Mouse (Mus musculus) thymus, postnatal 14 days (tissue): ENCODE data around the gene Spata32.

Experiments
- DNase-seq: peaks from one replicate; pipeline ENCODE4 v3.0.0; 2021

Spata32 gene

DNA sequence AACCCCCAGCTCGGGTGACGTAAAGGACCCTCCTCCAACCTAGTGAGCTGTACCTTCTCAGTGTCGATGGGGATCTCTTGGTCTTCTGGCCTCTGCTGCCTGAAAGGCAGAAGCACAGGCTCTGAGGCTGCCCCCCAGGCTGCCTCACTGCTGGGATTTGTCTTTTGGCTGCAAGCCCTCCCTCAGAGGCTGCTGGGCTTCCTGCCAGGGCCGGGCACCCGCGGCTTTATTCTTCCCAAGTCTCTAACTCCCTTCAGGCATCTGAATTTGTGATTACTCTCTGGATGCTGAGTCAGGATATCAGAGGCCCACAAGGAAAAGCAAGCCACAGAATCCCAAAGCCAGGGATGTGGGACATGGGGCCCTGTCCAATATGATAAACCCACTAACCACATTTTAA lies 16.6 kb downstream of the Spata32 start:
- DNase-seq = no peak

DNA sequence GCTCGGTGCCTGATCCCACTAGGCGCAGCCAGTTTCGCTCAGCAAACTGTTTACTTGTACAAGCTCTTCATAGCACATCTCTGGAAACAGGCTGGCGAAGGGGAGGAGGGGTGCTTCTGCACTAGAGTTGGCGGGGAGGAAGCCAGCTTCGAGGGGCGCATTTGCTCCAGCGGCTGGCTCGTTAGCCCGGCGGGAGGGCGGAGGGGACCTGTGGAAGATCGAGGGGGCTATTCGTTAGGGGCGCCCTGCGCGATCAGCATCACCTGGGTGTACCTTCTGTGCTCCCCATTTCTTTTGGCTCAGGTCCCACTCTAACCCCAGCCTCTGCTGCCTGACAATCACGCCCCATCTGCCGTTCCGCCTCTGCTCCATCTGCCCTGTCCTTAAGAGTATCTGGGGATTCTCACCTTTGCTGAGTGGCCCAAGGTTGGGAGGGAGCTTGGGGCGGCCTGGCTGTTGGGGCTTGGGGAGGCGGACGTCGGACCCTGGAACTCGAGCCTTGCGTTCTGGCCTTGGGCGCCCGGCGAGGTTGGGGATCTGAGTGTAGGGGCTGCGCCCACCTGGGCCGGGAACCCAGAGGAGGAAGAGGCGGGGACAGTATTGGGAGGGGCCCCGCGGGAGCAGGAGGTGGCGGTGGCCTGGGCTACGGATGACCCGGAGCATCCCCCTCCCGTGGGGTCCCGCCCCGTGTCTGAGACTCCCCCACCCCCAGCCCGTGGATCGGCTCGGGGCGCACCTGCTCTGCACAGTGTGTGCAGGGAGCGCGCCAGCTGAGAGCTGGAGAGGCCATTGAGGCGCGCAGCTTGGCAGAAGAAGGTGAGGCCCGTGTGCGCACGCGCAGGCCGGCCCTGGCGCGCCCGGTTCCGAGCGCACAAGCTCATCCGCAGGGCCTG lies 19.1 kb downstream of the Spata32 start:
- DNase-seq = peak; percentile 19

DNA sequence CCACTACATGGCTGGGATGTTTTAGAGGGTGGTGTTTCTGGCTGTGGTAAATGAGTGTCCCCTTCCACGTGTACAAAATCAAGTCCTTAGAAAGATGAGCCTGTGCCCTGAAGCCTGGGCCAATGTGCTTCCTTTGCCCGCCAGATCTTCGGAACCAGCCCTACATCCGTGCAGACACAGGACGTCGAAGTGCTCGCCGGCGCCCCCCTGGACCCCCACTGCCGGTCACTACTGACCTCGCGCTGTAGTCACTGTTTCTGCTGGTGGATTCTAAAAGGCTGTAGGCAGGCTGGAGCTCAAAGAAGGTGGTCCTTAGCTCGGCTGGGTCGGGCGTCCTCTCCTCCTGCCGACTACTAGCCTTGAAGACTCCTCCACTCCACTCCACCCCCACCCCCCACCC lies 19.9 kb downstream of the Spata32 start:
- peak; percentile 6 for DNase-seq

DNA sequence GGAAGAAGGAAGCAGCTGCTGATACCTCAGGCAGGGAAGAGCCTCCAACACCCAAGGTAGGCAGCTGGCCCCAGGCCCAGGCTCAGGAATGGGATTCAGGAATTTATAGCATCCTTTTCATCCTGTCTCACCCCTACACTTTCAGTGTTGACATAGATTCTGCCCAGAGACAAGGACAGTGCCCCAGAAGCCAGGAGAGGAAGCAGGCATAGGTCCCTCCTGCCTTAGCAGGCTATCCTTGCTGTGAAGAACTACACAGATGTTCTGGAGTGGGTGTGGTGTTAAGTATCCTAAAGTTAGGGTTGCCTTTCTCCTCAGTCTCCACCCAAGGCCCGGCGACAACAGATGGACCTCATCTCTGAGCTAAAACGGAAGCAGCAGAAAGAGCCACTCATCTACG lies 20.9 kb downstream of the Spata32 start:
- DNase-seq = no peak

DNA sequence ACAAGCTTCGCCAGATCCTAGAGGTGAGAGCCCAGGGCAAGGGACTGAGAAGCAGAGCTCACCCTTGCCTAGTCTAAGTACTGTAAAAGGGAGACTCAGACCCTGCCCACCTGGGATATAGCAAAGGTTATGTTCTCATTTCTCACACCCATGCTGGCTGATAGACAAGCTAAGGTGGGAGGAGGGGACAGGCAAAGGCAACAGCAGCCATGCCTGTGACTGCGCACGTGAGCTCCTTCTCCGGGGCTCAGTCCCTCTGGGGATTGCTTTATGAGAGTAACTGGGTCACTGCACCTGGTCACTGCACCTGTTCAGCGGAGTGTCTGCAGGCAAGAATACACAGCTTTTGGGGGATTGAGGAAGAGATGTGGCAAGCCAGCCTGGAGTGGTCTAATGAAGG lies 22.6 kb downstream of the Spata32 start:
- no peak for DNase-seq

DNA sequence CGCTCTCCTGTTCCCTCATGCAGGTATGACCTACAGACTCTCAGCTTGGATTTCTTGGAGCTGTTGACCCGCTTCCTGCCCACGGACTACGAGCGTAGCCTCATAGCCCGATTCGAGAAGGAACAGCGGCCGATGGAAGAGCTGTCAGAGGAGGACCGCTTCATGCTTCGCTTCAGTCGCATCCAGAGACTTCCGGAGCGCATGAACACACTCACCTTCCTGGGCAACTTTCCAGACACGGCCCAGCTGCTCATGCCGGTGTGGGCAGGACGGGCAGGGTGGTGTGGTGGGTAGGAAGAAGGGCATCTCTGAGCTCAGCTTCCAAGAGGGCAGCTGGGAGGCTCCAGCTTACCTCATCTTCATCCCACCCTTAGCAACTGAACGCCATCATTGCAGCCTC lies 23.0 kb downstream of the Spata32 start:
- no peak for DNase-seq

DNA sequence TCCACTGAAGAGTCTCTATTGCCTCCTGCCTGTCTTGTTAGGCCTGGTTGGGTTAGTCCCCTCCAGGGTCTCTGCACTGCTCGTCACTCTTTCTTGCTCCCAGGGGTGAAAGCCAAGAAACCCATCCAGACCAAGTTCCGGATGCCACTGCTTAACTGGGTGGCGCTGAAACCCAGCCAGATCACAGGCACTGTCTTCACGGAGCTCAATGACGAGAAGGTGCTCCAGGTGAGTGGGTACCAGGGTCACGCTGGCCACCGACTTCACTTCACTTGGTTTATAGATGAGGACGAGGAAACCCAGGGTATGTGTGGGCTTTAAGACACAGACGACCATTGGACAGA lies 24.4 kb downstream of the Spata32 start:
- DNase-seq = no peak

DNA sequence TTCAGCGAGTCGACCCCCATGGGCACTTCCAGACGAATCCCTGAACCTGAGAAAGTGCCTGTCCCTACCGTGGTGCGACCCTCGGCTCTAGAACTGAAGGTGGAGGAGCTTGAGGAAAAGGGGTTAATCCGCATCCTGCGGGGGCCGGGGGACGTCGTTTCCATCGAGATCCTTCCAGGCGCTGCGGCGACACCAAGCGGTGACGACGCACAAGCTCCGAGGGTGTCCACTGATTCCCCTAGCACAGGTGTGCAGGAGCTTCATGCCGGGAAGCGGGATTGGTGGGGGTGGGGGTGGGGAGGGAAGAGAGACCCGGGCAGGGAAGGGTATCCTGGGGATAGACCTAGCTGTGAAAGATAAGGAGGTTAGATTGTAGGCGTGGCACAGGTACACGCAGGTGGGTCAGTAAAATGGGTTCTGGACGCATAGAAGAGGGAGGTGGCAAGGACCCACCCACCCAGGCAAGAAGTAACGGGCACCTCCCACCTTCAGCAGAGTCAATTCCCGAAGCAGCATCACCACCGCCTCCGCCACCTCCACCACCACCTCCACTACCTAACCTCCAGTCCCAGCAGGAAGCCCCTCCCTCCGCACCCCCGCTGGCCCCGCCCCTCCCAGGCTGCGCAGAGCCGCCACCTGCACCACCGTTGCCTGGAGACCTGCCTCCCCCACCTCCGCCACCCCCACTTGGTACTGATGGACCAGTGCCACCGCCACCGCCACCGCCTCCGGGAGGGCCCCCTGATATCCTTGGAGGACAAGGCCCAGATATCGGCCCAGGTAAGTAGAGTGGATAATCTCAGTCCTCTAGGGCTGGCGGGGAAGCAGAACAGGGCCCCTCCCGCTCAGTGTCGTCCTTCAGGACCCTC lies 25.0 kb downstream of the Spata32 start:
- DNase-seq = peak; percentile 19

DNA sequence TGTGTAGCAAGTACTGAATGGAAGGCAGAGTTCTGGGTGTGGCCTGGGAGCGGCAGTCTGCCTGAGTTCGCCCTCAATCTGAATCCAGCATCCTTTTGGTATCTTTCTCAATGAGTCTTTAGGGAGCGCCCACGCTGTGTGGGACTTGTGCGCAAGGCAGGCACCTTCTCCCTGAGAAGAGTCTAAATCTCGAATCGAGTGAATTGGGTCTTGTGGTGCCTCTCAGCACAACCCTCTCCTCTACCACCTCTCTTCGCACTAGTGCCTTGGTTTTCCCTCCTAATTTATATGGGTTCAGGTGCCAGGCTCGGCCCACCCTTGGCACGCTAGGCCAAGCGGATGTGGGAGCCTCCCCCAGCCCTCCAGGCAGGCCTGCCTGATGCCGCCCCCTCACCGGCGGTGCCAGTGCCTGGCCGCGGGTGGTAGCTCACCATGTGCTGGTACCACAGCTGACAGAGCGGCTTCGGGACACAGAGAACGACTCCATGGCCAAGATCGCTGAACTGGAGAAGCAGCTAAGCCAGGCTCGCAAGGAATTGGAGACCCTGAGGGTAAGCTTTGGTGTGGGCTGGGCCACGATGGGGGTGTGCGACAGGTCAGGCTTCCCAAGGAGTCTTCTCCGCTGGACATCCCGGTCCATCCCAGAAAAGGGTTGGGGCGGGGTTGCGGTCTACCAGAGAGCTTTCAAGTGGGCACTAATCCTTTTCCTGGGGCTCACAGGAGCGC lies 25.8 kb downstream of the Spata32 start:
- DNase-seq = no peak

DNA sequence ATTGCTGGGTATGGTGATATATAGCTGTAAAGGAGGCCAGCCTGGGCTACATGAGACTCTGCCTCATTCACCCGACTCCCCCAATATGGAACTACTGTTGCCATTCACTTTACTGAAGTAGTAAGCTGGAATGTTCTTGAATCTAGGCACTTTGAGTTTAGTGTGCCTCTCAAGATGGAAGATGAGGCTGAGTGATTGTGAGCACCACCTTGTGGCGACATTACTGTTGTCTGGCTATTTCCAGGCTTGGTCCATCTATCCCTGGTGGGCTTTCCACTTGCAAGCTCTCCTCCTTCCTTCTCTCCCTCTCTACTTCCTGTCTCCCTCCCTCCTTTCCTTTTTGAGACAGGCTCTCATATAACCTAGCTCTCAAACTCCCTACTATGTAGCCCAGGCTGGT lies 33.3 kb downstream of the Spata32 start:
- peak; percentile 66 for DNase-seq

DNA sequence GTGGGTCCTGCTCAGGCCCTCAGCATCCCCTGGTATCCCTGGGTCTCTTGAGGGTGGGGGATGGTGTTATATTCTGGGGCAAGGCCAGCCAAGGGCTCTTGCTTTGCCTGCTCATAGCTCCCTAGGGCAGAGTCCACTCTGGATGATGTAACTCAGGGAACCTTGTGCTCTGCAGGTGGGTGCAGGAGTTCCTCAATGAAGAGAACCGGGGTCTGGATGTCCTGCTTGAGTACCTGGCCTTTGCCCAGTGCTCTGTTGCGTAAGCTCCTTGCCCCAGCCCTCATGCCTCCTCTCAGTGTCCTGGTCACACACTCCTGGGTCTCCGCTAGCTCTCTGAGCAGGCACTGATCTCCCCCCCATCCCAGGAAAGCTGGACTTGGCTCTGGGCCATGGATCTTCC lies 36.3 kb downstream of the Spata32 start:
- no peak for DNase-seq

DNA sequence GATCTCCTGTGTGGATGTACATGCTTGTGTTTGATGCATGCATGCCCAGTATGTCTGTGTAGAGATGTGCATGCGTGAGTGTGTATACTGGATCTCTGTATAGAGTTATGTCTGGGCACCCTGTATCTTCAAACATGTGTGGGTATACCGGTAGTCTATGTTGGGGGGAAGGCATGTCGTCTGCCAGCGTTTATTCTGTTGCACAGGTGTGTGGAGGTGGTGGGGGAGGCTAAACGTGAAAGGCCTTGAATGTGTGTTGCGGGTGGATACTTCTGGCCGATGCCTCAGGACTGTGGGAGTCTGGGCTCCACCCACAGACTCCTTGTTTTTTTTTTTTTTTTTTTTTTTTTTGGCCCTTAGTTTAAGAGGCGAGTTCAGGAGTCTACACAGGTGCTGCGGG lies 36.9 kb downstream of the Spata32 start:
- DNase-seq = no peak

DNA sequence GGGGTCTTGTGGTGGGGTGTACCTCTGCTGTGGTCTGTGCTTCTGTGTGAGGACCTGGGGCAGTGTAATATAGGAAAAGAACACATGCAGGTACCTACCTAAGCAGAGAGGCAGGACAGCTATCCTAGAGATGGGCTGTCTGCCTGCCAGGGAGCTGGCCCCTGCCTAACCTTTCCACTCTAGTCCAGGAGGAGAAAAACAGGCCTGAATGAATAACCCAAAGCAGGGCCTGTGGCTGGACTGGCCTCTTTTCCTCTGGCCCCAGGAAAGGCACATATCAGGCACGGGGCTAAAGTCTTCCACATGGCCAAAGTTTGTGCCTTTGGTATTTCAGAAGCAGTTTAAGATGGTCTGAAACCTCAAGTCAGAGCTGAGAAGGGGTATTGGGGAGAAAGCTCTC lies 37.8 kb downstream of the Spata32 start:
- no peak for DNase-seq

DNA sequence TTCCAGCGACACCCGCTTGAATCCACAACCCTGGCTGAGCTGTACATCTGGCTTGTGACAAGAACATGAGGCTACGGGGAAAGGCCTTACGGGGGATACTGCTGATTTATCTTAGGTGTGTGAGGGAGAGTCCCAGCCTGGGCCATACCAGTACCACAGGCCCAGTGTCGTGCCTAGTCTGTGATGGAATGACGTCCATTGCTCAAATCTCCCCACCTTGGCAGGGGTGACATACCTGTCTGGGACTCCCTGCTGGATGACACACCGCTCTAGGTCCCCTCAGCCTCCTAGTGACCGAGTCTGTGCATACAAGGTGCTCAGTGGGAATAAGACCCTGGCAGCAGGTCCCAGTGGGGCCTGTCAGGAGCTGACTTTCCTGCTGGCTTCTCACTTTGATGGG lies 39.5 kb downstream of the Spata32 start:
- no peak for DNase-seq

DNA sequence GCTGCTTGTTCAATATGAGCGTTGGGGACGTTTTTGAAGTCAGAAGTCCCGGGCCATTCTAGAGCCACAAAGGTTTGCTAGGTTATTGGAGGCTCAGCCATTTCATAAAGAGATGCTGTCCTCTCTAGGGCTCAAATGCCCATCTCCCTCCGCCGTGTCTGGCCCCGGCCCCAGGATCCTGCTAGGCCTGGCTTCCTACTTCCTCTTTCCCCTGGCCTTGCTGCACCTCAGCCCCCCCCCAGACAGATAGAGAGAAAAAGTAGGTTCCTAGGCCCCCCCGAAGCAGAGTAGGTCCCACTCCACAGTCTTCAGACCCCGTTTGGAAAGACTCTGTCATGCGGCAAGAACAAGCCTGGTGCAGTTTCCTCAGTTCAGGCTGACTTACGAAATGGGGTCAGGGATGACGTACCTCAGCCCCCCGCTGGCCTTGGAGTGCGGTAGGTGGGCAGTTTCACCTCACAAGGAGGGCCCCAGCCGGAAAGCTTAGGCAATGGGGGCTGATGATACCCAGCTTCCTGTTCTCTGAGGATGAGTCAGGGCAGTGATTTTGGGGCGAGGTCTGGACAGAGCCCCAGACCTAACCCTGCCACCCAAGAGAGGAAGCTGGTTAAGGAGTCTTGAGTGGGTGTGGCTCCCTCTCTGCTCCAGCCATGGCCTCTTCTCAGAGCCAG lies 40.3 kb downstream of the Spata32 start:
- no peak for DNase-seq

DNA sequence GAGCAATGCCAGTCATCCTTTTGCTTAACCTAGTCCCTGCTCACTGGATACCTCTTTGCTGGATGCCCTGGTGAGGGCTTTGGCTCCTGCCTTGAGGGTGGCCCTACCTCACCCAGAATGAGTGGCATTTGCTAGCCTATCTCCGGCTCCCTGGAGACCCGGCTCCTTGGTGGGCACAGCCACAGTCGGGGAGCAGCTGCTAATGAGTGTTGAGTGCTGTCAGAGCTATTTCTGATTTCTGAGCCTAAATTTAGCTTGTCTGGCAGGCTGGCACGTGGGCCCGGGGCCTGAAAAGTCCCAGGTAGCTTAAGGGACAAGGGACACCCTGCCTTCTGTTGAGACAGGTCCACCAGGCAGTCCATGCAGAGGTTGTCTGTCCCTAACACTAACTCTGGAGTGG lies 41.0 kb downstream of the Spata32 start:
- no peak for DNase-seq

DNA sequence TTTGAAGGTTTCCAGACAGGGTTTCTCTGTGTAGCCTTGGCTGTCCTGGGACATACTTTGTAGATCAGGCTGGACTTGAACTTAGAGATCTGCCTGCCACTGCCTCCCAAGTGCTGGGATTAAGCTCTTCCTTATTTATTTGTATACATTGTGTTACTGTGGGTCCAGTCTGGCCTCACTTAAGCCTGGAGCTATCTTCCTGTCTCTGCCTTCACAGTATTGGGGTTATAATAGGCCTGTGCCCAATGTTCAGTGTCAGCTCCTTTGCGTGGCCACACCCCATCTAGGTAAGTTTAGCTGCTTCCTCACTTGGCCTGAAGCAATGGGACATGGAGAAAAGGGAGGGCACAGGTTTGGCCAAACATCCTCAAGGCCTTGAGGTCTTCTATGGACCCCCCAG lies 41.7 kb downstream of the Spata32 start:
- DNase-seq = no peak

DNA sequence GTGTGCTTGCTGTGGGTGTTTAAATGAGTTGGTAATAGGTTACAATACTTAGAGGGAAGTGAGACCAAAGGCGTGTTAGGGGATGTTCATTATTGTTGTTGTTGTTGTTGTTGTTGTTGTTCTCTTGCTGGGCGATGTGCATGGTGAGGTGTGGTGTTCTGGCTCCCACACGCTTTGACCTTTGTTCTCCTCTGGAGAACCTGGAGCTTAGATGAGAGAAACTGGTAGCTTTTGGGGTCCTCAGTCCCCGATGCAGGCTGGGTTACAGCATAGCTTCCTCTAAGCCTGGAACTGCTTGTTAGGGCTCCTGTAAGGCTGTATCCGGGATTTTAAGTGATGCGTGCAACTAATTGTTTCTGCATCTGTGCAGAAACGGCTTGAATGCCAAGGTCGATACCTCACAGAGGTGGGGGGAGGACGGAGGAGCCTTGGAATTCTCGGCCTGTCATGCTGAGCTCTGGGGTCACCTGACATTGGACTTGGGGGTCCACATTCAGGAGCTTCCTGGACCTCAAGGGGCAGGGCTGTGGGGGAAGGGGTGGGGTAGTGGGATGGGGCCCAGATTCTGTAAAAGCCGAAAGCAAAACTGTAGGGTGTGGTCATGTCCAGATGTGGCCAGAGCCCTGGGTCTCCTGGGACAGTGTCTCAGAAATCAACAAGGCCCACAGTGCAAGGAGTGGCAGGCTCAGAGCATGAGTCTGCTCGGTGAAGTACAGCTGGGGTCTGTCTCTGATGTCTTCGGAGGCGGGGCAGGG lies 42.4 kb downstream of the Spata32 start:
- DNase-seq = peak; percentile 34

DNA sequence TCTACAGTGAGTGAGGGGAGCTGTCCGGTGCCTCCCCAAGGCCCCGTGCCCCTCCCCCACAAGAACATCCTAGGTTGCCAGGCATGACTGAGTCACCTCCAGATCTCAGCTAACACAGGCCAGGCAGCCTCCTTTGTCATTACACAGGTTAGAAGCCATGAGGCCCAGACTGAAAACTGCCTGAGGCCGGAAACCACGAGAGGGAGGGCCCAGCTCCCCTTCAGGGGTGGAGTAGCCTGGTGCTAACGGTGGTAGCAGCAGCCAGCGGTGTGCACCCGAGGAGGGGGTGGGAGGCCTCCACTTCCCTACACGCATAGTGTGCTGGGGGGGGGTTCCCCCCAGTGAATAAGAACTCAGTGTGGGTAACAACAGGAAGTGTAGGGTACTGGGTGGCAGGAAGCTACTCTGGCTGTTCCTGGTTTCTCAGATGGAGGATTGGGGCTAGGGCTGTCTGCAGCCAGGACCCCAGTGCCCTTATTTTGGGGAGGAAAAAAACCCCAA lies 43.3 kb downstream of the Spata32 start:
- DNase-seq = peak; percentile 96

DNA sequence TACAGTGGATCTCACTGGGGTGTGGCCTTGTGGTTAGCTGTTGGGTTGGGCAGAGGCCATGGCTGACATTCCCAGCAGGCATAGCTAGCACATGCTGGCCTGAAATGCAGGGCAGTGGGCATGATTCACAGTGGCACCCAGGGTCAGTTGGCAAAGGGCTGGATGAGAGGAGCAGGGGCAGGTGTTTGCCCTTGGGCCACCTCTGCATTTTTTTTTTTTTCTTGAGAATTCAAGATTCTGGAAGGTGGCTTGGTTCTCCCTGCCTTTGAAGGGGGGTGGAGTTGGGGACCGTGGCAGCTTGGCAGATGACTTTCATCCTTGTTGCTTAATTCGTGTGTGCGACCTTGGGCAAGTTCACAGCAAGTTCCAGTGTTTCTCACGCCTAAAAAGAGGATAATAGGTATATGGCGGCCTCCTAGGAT lies 43.8 kb downstream of the Spata32 start:
- peak; percentile 41 for DNase-seq

DNA sequence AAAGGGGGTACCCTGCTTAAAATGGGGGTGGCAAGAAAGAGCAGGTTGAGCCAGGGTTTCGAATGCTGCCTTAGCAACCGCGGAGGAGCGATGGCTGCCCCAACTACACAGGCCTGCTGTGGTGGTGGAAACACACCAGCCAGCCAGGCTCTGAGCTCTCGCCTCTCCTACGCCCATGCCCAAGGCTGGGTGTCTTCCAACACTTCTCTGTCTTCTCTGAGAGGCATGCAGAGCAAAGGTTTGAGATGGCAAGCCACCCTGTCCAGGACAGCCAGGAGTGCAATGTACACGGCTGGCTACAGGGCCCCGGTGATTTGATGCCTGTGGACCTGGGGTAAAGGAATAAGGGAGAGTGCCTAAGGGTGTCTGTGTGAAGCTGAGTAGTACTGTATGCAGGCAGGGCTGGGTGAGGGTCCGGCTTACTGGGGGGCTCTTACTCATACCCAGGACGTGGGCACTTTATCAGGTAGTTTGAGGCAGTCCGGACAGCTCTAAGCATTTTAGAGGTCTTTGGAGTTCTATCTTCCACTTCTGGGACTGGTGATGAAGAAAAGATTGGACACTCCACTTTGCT lies 44.4 kb downstream of the Spata32 start:
- DNase-seq = peak; percentile 57
